Mouse (Mus musculus) kidney, embryonic 16.5 days (tissue): ENCODE data around the gene Akap12. TPM values are rescaled to one million over a fixed set of nuclear protein-coding genes. Genes with fewer than 3 reads are reported as not detected.

Experiments used
- ATAC-seq: fragments of 200-750 bp; cut with Nextera tagmentation; 2 replicates; pipeline ENCODE4 v1.8.0; 2017; ENCODE audit warnings: moderate TSS enrichment; ENCODE audit not compliant: low FRiP score, low TSS enrichment
- H3K27ac ChIP-seq: fragments of 300-500 bp; sonication (generic); 2 replicates; pipeline ENCODE4 v1.5.1; 2014; ENCODE audit warnings: low read length
- H3K27me3 ChIP-seq: fragments of 300-500 bp; sonication (generic); 2 replicates; pipeline ENCODE4 v1.6.1; 2014; ENCODE audit warnings: low read length, control low read depth, mixed read lengths; ENCODE audit not compliant: insufficient read depth
- H3K36me3 ChIP-seq: fragments of 300-500 bp; sonication (generic); 2 replicates; pipeline ENCODE4 v1.6.1; 2014; ENCODE audit warnings: low read length, control low read depth, mixed read lengths; ENCODE audit not compliant: insufficient read depth
- H3K4me1 ChIP-seq: fragments of 300-500 bp; sonication (generic); 2 replicates; pipeline ENCODE4 v1.6.1; 2014; ENCODE audit warnings: low read length, control low read depth, mixed read lengths; ENCODE audit not compliant: insufficient read depth
- H3K4me2 ChIP-seq: fragments of 300-500 bp; sonication (generic); replicated peaks from 2 replicates; pipeline ENCODE4 v1.6.1; 2014; ENCODE audit warnings: low read depth, low read length
- H3K4me3 ChIP-seq: fragments of 300-500 bp; sonication (generic); 2 replicates; pipeline ENCODE4 v1.5.1; 2014; ENCODE audit warnings: mild to moderate bottlenecking, low read length
- H3K9ac ChIP-seq: fragments of 300-500 bp; sonication (generic); replicated peaks from 2 replicates; pipeline ENCODE4 v1.6.1; 2014; ENCODE audit warnings: low read length
- H3K9me3 ChIP-seq: fragments of 300-500 bp; sonication (generic); 2 replicates; pipeline ENCODE4 v1.6.1; 2016; ENCODE audit warnings: low read length, control low read depth
- WGBS: fragments of 180-500 bp; shearing (Covaris S2); extraction: QIAGEN DNeasy Blood & Tissue Kit; methylation state at CpG from one replicate; pipeline ENCODE4 v1.1.7; 2014; 5-methylcytosine and 5-hydroxymethylcytosine counted together
- polyA plus RNA-seq: library from polyadenylated mRNA; unstranded; fragments of >200 nt; fragmentation: Nextera tagmentation; extraction: Ambion mirVana; gene quantifications from 2 replicates; pipeline ENCODE4 v1.2.1, GENCODE M21; 2015

The Akap12 gene
- polyA plus RNA-seq, 1 experiment from 2014 or later = 92.7 TPM

DNA sequence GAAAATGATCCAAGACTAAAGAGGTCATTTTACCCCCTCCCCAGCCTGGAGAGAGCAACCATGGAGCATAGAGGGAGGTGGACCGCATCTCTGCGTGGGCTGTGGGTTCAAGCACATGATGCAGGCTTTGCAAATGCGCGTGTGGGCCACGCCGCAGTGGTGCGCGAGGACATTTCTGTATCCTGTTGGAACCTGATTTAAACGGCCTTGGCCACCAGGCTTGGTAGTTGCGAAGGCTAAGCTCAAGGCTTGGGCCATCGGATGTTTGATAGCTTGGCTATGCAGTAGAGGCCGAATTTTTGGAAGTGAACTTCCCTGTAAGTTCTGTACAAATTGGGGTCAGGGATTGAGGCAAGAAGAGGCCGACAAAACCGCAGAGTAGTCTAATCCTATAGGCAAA is 81.4 kb downstream of the Akap12 start:
- Histone ChIP-seq H3K4me2 (no peak overlapping the region), H3K4me1 (peaks cover 10% of the 10 kb centered on the region), H3K9me3 (no peaks in the 10 kb centered on the region), H3K36me3 (0 out of 2 replicates have a peak, but pooled peaks cover under 1% of the 10 kb centered on the region), H3K27me3 (no peaks in the 10 kb centered on the region), H3K4me3 (no peak overlapping the region), H3K9ac (no peak overlapping the region), H3K27ac (no peak overlapping the region)
- 96% methylated on average over 14 of the region's 14 CpGs for whole genome bisulfite sequencing
- peak; percentile 10; the same call in 1 of the 2 replicates for ATAC-seq

GRCm38 (mm10) chr10:4354371-4355260 is 88.4 kb downstream of the Akap12 start:
- Histone ChIP-seq H3K27ac (no peak overlapping the region), H3K4me1 (no peaks in the 10 kb centered on the region), H3K9me3 (no peaks in the 10 kb centered on the region), H3K9ac (no peak overlapping the region), H3K4me2 (no peak overlapping the region), H3K36me3 (peaks cover 43% of the 10 kb centered on the region), H3K4me3 (no peak overlapping the region), H3K27me3 (no peaks in the 10 kb centered on the region)
- ATAC-seq = no peak
- WGBS = 89% methylated on average over 38 of the region's 38 CpGs

DNA sequence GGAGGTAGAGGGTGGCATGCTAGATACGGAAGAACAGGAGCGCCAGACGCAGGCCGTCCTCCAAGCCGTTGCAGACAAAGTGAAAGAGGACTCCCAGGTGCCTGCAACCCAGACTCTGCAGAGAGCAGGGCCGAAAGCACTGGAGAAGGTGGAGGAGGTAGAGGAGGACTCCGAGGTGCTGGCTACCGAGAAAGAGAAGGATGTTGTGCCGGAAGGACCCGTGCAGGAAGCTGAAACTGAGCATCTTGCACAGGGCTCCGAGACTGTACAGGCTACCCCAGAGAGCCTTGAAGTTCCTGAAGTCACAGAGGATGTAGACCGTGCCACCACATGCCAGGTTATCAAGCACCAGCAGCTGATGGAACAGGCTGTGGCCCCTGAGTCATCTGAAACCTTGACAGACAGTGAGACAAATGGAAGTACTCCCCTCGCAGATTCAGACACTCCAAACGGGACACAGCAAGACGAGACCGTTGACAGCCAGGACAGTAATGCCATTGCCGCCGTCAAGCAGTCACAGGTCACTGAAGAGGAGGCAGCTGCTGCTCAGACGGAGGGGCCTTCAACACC is 89.8 kb downstream of the Akap12 start:
- H3K27me3 ChIP-seq = no peaks in the 10 kb centered on the region
- no peak overlapping the region for H3K9ac ChIP-seq
- no peak overlapping the region for H3K4me2 ChIP-seq
- H3K9me3 ChIP-seq = no peaks in the 10 kb centered on the region
- WGBS = 69% methylated on average over 19 of the region's 19 CpGs
- H3K27ac ChIP-seq = no peak overlapping the region
- H3K36me3 ChIP-seq = peaks cover 49% of the 10 kb centered on the region
- H3K4me3 ChIP-seq = no peak overlapping the region
- H3K4me1 ChIP-seq = no peaks in the 10 kb centered on the region
- ATAC-seq = no peak

DNA sequence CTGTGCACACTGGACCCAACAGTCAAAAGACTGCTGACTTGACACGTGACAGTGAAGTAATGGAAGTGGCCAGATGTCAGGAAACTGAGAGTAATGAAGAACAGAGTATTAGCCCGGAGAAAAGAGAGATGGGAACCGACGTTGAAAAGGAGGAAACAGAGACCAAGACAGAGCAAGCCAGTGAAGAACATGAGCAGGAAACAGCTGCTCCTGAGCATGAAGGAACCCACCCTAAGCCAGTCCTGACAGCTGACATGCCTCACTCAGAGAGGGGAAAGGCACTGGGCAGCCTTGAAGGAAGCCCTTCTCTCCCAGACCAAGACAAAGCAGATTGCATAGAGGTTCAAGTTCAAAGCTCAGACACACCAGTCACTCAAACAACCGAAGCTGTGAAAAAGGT is 90.5 kb downstream of the Akap12 start:
- H3K4me1 ChIP-seq = no peaks in the 10 kb centered on the region
- H3K9me3 ChIP-seq = peaks cover 3% of the 10 kb centered on the region
- no peak overlapping the region for H3K4me3 ChIP-seq
- H3K27me3 ChIP-seq = no peaks in the 10 kb centered on the region
- 66% methylated on average over 5 of the region's 5 CpGs for WGBS
- H3K36me3 ChIP-seq = peaks cover 49% of the 10 kb centered on the region
- H3K9ac ChIP-seq = no peak overlapping the region
- H3K4me2 ChIP-seq = no peak overlapping the region
- ATAC-seq = no peak
- no peak overlapping the region for H3K27ac ChIP-seq

GRCm38 (mm10) chr10:4357435-4357834 is 91.3 kb downstream of the Akap12 start:
- no peak overlapping the region for H3K4me2 ChIP-seq
- no peak overlapping the region for H3K9ac ChIP-seq
- no peak overlapping the region for H3K27ac ChIP-seq
- peaks cover 4% of the 10 kb centered on the region for H3K9me3 ChIP-seq
- H3K27me3 ChIP-seq = no peaks in the 10 kb centered on the region
- H3K4me1 ChIP-seq = no peaks in the 10 kb centered on the region
- WGBS = 87% methylated on average over 10 of the region's 10 CpGs
- H3K4me3 ChIP-seq = no peak overlapping the region
- peaks cover 50% of the 10 kb centered on the region for H3K36me3 ChIP-seq
- ATAC-seq = no peak

DNA sequence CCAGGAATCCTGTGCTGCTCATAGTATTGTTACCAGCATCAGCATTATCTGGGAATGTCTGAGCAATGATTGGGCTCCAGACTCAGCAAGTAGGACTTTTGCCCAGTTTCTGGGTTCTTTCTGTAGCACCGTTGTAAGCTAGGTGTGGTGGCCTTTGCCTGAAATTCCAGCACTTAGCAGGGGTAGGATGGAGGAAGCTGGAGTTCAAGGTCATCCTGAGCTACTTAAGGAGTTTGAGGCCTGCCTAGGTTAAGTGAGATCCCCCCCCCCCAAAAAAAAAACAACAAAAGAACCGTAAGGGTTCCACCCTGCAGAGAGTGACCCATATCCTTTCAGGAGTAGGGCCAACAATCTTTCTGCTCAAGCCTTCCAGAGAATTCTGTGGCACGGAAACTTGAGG is 98.4 kb downstream of the Akap12 start:
- no peak overlapping the region for H3K4me3 ChIP-seq
- no peaks in the 10 kb centered on the region for H3K27me3 ChIP-seq
- H3K4me1 ChIP-seq = no peaks in the 10 kb centered on the region
- WGBS = 76% methylated on average over 3 of the region's 3 CpGs
- H3K4me2 ChIP-seq = no peak overlapping the region
- peaks cover 9% of the 10 kb centered on the region for H3K9me3 ChIP-seq
- H3K27ac ChIP-seq = no peak overlapping the region
- ATAC-seq = no peak
- H3K9ac ChIP-seq = no peak overlapping the region
- peaks cover 38% of the 10 kb centered on the region for H3K36me3 ChIP-seq

DNA sequence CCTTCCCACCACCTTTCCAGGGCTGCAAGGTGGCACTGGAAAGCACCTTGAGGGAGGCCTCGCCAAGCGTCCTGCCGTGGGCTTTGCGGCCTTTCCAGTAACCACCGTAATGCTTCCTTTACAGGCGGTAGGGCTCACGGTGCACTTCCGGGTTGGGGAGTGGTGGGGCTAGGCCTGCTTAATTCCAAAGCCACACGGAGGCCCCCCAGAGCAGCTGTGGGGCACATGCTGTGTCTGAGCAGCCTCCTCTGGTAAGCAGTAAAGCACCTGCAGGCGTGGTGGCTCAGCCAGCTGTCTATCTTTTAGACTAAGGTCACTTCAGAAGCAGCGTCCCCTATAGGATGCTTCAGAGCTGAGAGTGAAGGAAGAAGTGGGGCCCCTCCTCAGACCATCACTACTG is 103.9 kb downstream of the Akap12 start:
- H3K9ac ChIP-seq = no peak overlapping the region
- WGBS = 91% methylated on average over 11 of the region's 11 CpGs
- peaks cover 44% of the 10 kb centered on the region for H3K36me3 ChIP-seq
- H3K4me2 ChIP-seq = no peak overlapping the region
- H3K27ac ChIP-seq = no peak overlapping the region
- H3K9me3 ChIP-seq = no peaks in the 10 kb centered on the region
- no peak for ATAC-seq
- no peak overlapping the region for H3K4me3 ChIP-seq
- H3K27me3 ChIP-seq = no peaks in the 10 kb centered on the region
- peaks cover 2% of the 10 kb centered on the region for H3K4me1 ChIP-seq

- Histone ChIP-seq H3K9me3 (no peaks in the 10 kb centered on the region), H3K4me1 (peaks cover 18% of the 10 kb centered on the region), H3K4me2 (no peak overlapping the region), H3K27me3 (no peaks in the 10 kb centered on the region), H3K36me3 (peaks cover 37% of the 10 kb centered on the region), H3K9ac (no peak overlapping the region), H3K27ac (no peak overlapping the region), H3K4me3 (no peak overlapping the region)
- 51% methylated on average over 5 of the region's 5 CpGs for WGBS
- ATAC-seq = peak; percentile 36; the same call in 1 of the 2 replicates
These were observed 105.8 kb downstream of the Akap12 start for GRCm38 (mm10) chr10:4372011-4372410.

- Histone ChIP-seq H3K9me3 (no peaks in the 10 kb centered on the region), H3K4me1 (peaks cover 20% of the 10 kb centered on the region), H3K36me3 (peaks cover 26% of the 10 kb centered on the region), H3K9ac (no peak overlapping the region), H3K27ac (no peak overlapping the region), H3K4me3 (no peak overlapping the region), H3K4me2 (no peak overlapping the region), H3K27me3 (no peaks in the 10 kb centered on the region)
- 87% methylated on average over 4 of the region's 4 CpGs for WGBS
- no peak for ATAC-seq
These were observed 107.4 kb downstream of the Akap12 start for GRCm38 (mm10) chr10:4373558-4373957.

GRCm38 (mm10) chr10:4374239-4374638 is 108.1 kb downstream of the Akap12 start:
- H3K36me3 ChIP-seq = peaks cover 19% of the 10 kb centered on the region
- peaks cover 20% of the 10 kb centered on the region for H3K4me1 ChIP-seq
- H3K4me2 ChIP-seq = no peak overlapping the region
- H3K27ac ChIP-seq = no peak overlapping the region
- H3K9me3 ChIP-seq = no peaks in the 10 kb centered on the region
- no peak overlapping the region for H3K4me3 ChIP-seq
- ATAC-seq = no peak
- no peaks in the 10 kb centered on the region for H3K27me3 ChIP-seq
- H3K9ac ChIP-seq = no peak overlapping the region
- 79% methylated on average over 7 of the region's 7 CpGs for WGBS
